9 mouse cellular contexts compared by ENCODE assay signal in the genomic region with DNA sequence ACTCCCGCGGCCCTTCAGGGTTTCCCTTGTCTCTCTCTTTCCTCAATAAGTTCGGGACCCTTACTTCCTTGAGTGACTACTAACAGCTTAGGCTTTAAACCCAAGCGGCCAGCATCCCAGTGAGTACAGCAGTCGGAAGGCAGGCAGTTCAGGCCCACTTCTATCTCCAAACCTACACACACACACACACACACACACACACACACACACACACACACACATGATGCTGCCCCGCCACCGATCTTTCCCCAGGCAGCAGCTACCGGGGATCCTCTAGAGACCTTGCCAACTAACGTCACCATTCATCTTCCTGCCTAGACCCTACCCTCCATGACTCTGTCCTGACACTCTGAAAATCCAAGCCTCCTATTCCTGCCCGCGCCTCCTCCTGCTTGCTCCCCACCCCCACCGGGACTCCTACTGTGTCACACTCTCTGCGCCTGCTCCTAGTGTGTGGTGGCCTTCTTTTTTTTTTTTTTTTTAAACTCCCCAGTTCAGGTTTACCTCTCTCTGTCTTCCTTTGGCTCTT. TPM values are rescaled to one million over a fixed set of nuclear protein-coding genes. Genes with fewer than 3 reads are reported as not detected.
DNase-seq lines count a peak whose midpoint lies in the region; ATAC-seq and TF ChIP-seq lines count a peak whose summit lies in the region.
"Had no signal": no experiment of that assay in that cellular context is flagged by ENCODE, and none has a peak within 500 bp of the region (broad histone marks: within the 10 kb centered on the region; RNA-seq: fewer than 3 reads in every experiment).

No protein-coding gene starts in this region.

- peaks cover 10% of the 10 kb centered on the region; the same call in 1 of the 2 replicates for H3K36me3 ChIP-seq in embryonic facial prominence, embryonic 15.5 days
- H3K36me3 ChIP-seq in midbrain, embryonic 10.5 days: no peaks in the 10 kb centered on the region
- no peaks in the 10 kb centered on the region for H3K36me3 ChIP-seq in testis, adult 2 months (ENCODE audit: control insufficient read depth, insufficient read depth, low read length)

- peak overlapping the region; percentile 78 for H3K4me2 ChIP-seq in embryonic facial prominence, embryonic 15.5 days (replicated peaks)

- intact Hi-C loops in left cerebral cortex, postnatal 36 days (cut with DNase I): loop anchor here (2.0 to 10.0 kb wide), 2 partner anchors 41 to 153 kb away; partner anchors contain the start of genes Blvrb, Ltbp4 and Sptbn4

- no peak for TF ChIP-seq CTCF in testis, adult 2 months (IDR thresholded peaks at IDR 0.05; ENCODE audit: control insufficient read depth, insufficient read depth, insufficient replicate concordance, low read depth, low read length)

- peak overlapping the region; percentile 98 for H3K27ac ChIP-seq in embryonic facial prominence, embryonic 15.5 days (replicated peaks)
- H3K27ac ChIP-seq in midbrain, embryonic 10.5 days (replicated peaks): peak overlapping the region; percentile 93
- H3K27ac ChIP-seq in testis, adult 2 months (ENCODE audit: control insufficient read depth, insufficient read depth, low read depth, low read length): peak overlapping the region; percentile 96

- TF ChIP-seq POLR2A in testis, adult 2 months (IDR thresholded peaks at IDR 0.05; ENCODE audit: control insufficient read depth, low read depth, low read length): no peak; the same call in 1 of the 2 replicates

- 0% methylated on average over 13 of the region's 13 CpGs for WGBS in embryonic facial prominence, embryonic 15.5 days
- WGBS in midbrain, embryonic 10.5 days: 2% methylated on average over 13 of the region's 13 CpGs

- peaks cover 42% of the 10 kb centered on the region for H3K4me1 ChIP-seq in embryonic facial prominence, embryonic 15.5 days
- H3K4me1 ChIP-seq in midbrain, embryonic 10.5 days: peaks cover 38% of the 10 kb centered on the region
- H3K4me1 ChIP-seq in testis, adult 2 months (ENCODE audit: control insufficient read depth, insufficient read depth, low read length): peaks cover 32% of the 10 kb centered on the region

- H3K4me3 ChIP-seq in embryonic facial prominence, embryonic 15.5 days (replicated peaks): peak overlapping the region; percentile 80
- H3K4me3 ChIP-seq in midbrain, embryonic 10.5 days: peak overlapping the region; percentile 85
- H3K4me3 ChIP-seq in testis, adult 2 months (ENCODE audit: control insufficient read depth, low read depth, low read length): peak overlapping the region; percentile 94

- peak; percentile 51 to 65 for DNase-seq in frontal cortex, postnatal 10 days (ENCODE audit: low spot score in 2 of 2)
- DNase-seq in adrenal gland, adult 8-10 months: peak; percentile 79
- DNase-seq in heart, postnatal 4 days: peak; percentile 84
- DNase-seq in left cerebral cortex, postnatal 36 days (ENCODE audit: low spot score in 2 of 2): peak; percentile 59 to 64
- no peak for DNase-seq in midbrain, embryonic 10.5 days (ENCODE audit: low spot score)

- H3K9ac ChIP-seq in embryonic facial prominence, embryonic 15.5 days: peak overlapping the region; percentile 85

- no peaks in the 10 kb centered on the region for H3K27me3 ChIP-seq in embryonic facial prominence, embryonic 15.5 days
- peaks cover 26% of the 10 kb centered on the region for H3K27me3 ChIP-seq in midbrain, embryonic 10.5 days (ENCODE audit: low read depth, poor library complexity, severe bottlenecking)
- no peaks in the 10 kb centered on the region for H3K27me3 ChIP-seq in testis, adult 2 months (ENCODE audit: control insufficient read depth, insufficient read depth, low read length)
- H3K27me3 ChIP-seq: Patski had no signal

- H3K9me3 ChIP-seq in embryonic facial prominence, embryonic 15.5 days (replicated peaks): no peaks in the 10 kb centered on the region
- H3K9me3 ChIP-seq in midbrain, embryonic 10.5 days (replicated peaks): no peaks in the 10 kb centered on the region

- ATAC-seq in frontal cortex, adult (ENCODE audit: low TSS enrichment): no peak
- no peak for ATAC-seq in embryonic facial prominence, embryonic 15.5 days (ENCODE audit: insufficient number of reproducible peaks, low FRiP score, low TSS enrichment, low read depth)

RNA-seq across cellular contexts. Expression of gene Sertad1, which starts 1.1 kb away (rescaled TPM):
- total RNA-seq in adrenal gland, adult 8-10 months (2022): 10 to 100 TPM; 20.2 to 37.1 (median 23.9) TPM
- 41.7 and 51.6 TPM in 2 replicates for polyA plus RNA-seq in embryonic facial prominence, embryonic 15.5 days (2015; fragmentation: Nextera tagmentation; extraction: Ambion mirVana)
- total RNA-seq in heart, postnatal 4 days (2021): 10 to 100 TPM; 14.4 to 15.5 TPM
- total RNA-seq in left cerebral cortex, postnatal 36 days (2021): 10 to 100 TPM; 17.2 to 20.0 TPM
- polyA plus RNA-seq in midbrain, embryonic 10.5 days (2016; fragmentation: Nextera tagmentation; extraction: Ambion mirVana): 16.4 and 19.2 TPM in 2 replicates
- 15.4 and 19.1 TPM in 2 replicates for polyA plus RNA-seq in testis, adult 2 months (2012; rRNA removed)

RNA-seq across cellular contexts. Expression of gene Prx, which starts 11.3 kb away (rescaled TPM):
- total RNA-seq in adrenal gland, adult 8-10 months (2022): 1 to 10 TPM; 2.6 to 4.7 (median 3.3) TPM
- polyA plus RNA-seq in embryonic facial prominence, embryonic 15.5 days (2015; fragmentation: Nextera tagmentation; extraction: Ambion mirVana): 5.1 and 6.7 TPM in 2 replicates
- 1 to 10 TPM; 4.1 to 5.9 TPM for total RNA-seq in heart, postnatal 4 days (2021)
- total RNA-seq in left cerebral cortex, postnatal 36 days (2021): under 1 TPM; 0.25 to 0.48 TPM
- polyA plus RNA-seq in midbrain, embryonic 10.5 days (2016; fragmentation: Nextera tagmentation; extraction: Ambion mirVana): 2.3 and 2.5 TPM in 2 replicates
- 0.33 and 0.42 TPM in 2 replicates for polyA plus RNA-seq in testis, adult 2 months (2012; rRNA removed)

RNA-seq across cellular contexts. Expression of gene Sertad3, which starts 14.2 kb away (rescaled TPM):
- total RNA-seq in adrenal gland, adult 8-10 months (2022): 10 to 100 TPM; 12.6 to 19.4 (median 14.8) TPM
- 36.4 and 39.2 TPM in 2 replicates for polyA plus RNA-seq in embryonic facial prominence, embryonic 15.5 days (2015; fragmentation: Nextera tagmentation; extraction: Ambion mirVana)
- 10 to 100 TPM in 1 of 2 experiments, 1 to 10 TPM in 1; 7.4 to 10.1 TPM for total RNA-seq in heart, postnatal 4 days (2021)
- 1 to 10 TPM; 2.7 to 2.8 TPM for total RNA-seq in left cerebral cortex, postnatal 36 days (2021)
- 18.9 and 21.9 TPM in 2 replicates for polyA plus RNA-seq in midbrain, embryonic 10.5 days (2016; fragmentation: Nextera tagmentation; extraction: Ambion mirVana)
- polyA plus RNA-seq in testis, adult 2 months (2012; rRNA removed): 4.1 and 4.7 TPM in 2 replicates

RNA-seq across cellular contexts. Expression of gene Hipk4, which starts 35.3 kb away (rescaled TPM):
- total RNA-seq in adrenal gland, adult 8-10 months (2022): 1 to 10 TPM in 1 of 4 experiments, under 1 TPM in 3; 0.23 to 1.1 (median 0.61) TPM
- 0.77 and 1.1 TPM in 2 replicates for polyA plus RNA-seq in embryonic facial prominence, embryonic 15.5 days (2015; fragmentation: Nextera tagmentation; extraction: Ambion mirVana)
- total RNA-seq in heart, postnatal 4 days (2021): 1 to 10 TPM in 1 of 2 experiments, under 1 TPM in 1; 0.83 to 1.0 TPM
- under 1 TPM in 1 of 2 experiments, not detected in 1; 0.22 TPM for total RNA-seq in left cerebral cortex, postnatal 36 days (2021)
- 0.33 and 0.52 TPM in 2 replicates for polyA plus RNA-seq in midbrain, embryonic 10.5 days (2016; fragmentation: Nextera tagmentation; extraction: Ambion mirVana)
- polyA plus RNA-seq in testis, adult 2 months (2012; rRNA removed): 122 and 138 TPM in 2 replicates

RNA-seq across cellular contexts. Expression of gene Blvrb, which starts 40.0 kb away (rescaled TPM):
- 10 to 100 TPM; 33.7 to 49.5 (median 44.8) TPM for total RNA-seq in adrenal gland, adult 8-10 months (2022)
- polyA plus RNA-seq in embryonic facial prominence, embryonic 15.5 days (2015; fragmentation: Nextera tagmentation; extraction: Ambion mirVana): 73.0 and 73.5 TPM in 2 replicates
- 10 to 100 TPM; 36.3 to 44.5 TPM for total RNA-seq in heart, postnatal 4 days (2021)
- total RNA-seq in left cerebral cortex, postnatal 36 days (2021): 10 to 100 TPM; 17.0 to 18.0 TPM
- 38.9 and 40.9 TPM in 2 replicates for polyA plus RNA-seq in midbrain, embryonic 10.5 days (2016; fragmentation: Nextera tagmentation; extraction: Ambion mirVana)
- polyA plus RNA-seq in testis, adult 2 months (2012; rRNA removed): 7.6 and 8.5 TPM in 2 replicates
